Mouse (Mus musculus) liver, embryonic 11.5 days (tissue): ENCODE data around the gene Gm45140. TPM values are rescaled to one million over a fixed set of nuclear protein-coding genes. Genes with fewer than 3 reads are reported as not detected.

ENCODE experiments used
- ATAC-seq: fragments of 200-750 bp; cut with Nextera tagmentation; replicated peaks from 2 replicates; pipeline ENCODE4 v1.8.0; 2017; ENCODE audit warnings: moderate number of reproducible peaks, mild to moderate bottlenecking, moderate TSS enrichment, moderate library complexity; ENCODE audit not compliant: low FRiP score
- DNase-seq: peaks from one replicate; pipeline ENCODE4 v3.0.0-alpha.2; 2017; ENCODE audit warnings: low spot score
- H3K27ac ChIP-seq: fragments of 300-500 bp; sonication (generic); 2 replicates; pipeline ENCODE4 v1.5.1; 2014; ENCODE audit warnings: mild to moderate bottlenecking, low read depth, low read length, control low read depth
- H3K27me3 ChIP-seq: fragments of 300-500 bp; sonication (generic); replicated peaks from 2 replicates; pipeline ENCODE4 v1.6.1; 2014; ENCODE audit warnings: low read length, mixed read lengths; ENCODE audit not compliant: control insufficient read depth, insufficient read depth
- H3K36me3 ChIP-seq: fragments of 300-500 bp; sonication (generic); 2 replicates; pipeline ENCODE4 v1.6.1; 2014; ENCODE audit warnings: mild to moderate bottlenecking, low read length, moderate library complexity, mixed read lengths; ENCODE audit not compliant: control insufficient read depth, insufficient read depth
- H3K4me1 ChIP-seq: fragments of 300-500 bp; sonication (generic); replicated peaks from 2 replicates; pipeline ENCODE4 v1.6.1; 2014; ENCODE audit warnings: low read length, mixed read lengths; ENCODE audit not compliant: control insufficient read depth, insufficient read depth
- H3K4me2 ChIP-seq: fragments of 300-500 bp; sonication (generic); 2 replicates; pipeline ENCODE4 v1.6.1; 2014; ENCODE audit warnings: mild to moderate bottlenecking, control low read depth, moderate library complexity
- H3K4me3 ChIP-seq: fragments of 300-500 bp; sonication (generic); 2 replicates; pipeline ENCODE4 v1.5.1; 2014; ENCODE audit warnings: low read depth, low read length, control low read depth
- H3K9ac ChIP-seq: fragments of 300-500 bp; sonication (generic); 2 replicates; pipeline ENCODE4 v1.6.1; 2014; ENCODE audit warnings: low read depth, low read length, control low read depth
- H3K9me3 ChIP-seq: fragments of 300-500 bp; sonication (generic); 2 replicates; pipeline ENCODE4 v1.6.1; 2016; ENCODE audit warnings: low read length, inconsistent platforms, mixed read lengths; ENCODE audit not compliant: control insufficient read depth
- WGBS: fragments of 180-500 bp; shearing (Covaris S2); extraction: QIAGEN DNeasy Blood & Tissue Kit; methylation state at CpG from one replicate; pipeline ENCODE4 v1.1.7; 2014; 5-methylcytosine and 5-hydroxymethylcytosine counted together
- polyA plus RNA-seq: library from polyadenylated mRNA; unstranded; fragments of >200 nt; fragmentation: Nextera tagmentation; extraction: Ambion mirVana; gene quantifications from 2 replicates; pipeline ENCODE4 v1.2.1, GENCODE M21; 2014

Gm45140 gene
- polyA plus RNA-seq, 1 experiment from 2014 or later, result 7.8 TPM

GRCm38 (mm10) chr6:87838551-87839197, 3.1 kb upstream of the Gm45140 start, which contains the start of gene Isy1:
Gene Isy1 (minus strand): TSS chr6:87838798.
- Histone ChIP-seq H3K9me3 (no peaks in the 10 kb centered on the region), H3K27me3 (no peaks in the 10 kb centered on the region), H3K9ac (peak within 1 kb of the TSS; percentile 87), H3K4me1 (peaks cover 10% of the 10 kb centered on the region), H3K4me3 (peak within 1 kb of the TSS; percentile 78), H3K36me3 (peaks cover 19% of the 10 kb centered on the region), H3K27ac (peak within 1 kb of the TSS; percentile 89), H3K4me2 (peak within 1 kb of the TSS; percentile 67)
- DNase-seq (peak; percentile 94), ATAC-seq (peak; percentile 94)
- WGBS, result 0% methylated on average over 46 of the region's 46 CpGs

GRCm38 (mm10) chr6:87820366-87820765, 15.2 kb downstream of the Gm45140 start:
- ATAC-seq (no peak), DNase-seq (no peak)
- no peaks in the 10 kb centered on the region for H3K9me3 ChIP-seq
- 95% methylated on average over 2 of the region's 2 CpGs for WGBS
- no peaks in the 10 kb centered on the region for H3K27me3 ChIP-seq
- peaks cover 44% of the 10 kb centered on the region for H3K36me3 ChIP-seq
- no peak overlapping the region for H3K27ac ChIP-seq
- H3K4me2 ChIP-seq, result no peak overlapping the region
- H3K9ac ChIP-seq, result no peak overlapping the region
- H3K4me3 ChIP-seq, result no peak overlapping the region
- no peaks in the 10 kb centered on the region for H3K4me1 ChIP-seq

GRCm38 (mm10) chr6:87814486-87814885, 21.1 kb downstream of the Gm45140 start:
- no peaks in the 10 kb centered on the region for H3K9me3 ChIP-seq
- no peak for ATAC-seq
- no peak overlapping the region for H3K27ac ChIP-seq
- no peaks in the 10 kb centered on the region for H3K27me3 ChIP-seq
- 92% methylated on average over 5 of the region's 5 CpGs for whole genome bisulfite sequencing
- peaks cover 29% of the 10 kb centered on the region for H3K36me3 ChIP-seq
- peaks cover 16% of the 10 kb centered on the region for H3K4me1 ChIP-seq
- no peak overlapping the region for H3K4me2 ChIP-seq
- no peak overlapping the region for H3K4me3 ChIP-seq
- no peak for DNase-seq
- no peak overlapping the region for H3K9ac ChIP-seq

GRCm38 (mm10) chr6:87812656-87813055, 22.9 kb downstream of the Gm45140 start:
- DNase-seq, result no peak
- peak overlapping the region; percentile 89; the same call in 1 of the 2 replicates for H3K27ac ChIP-seq
- peaks cover 14% of the 10 kb centered on the region; the same call in 1 of the 2 replicates for H3K36me3 ChIP-seq
- peak overlapping the region; percentile 74 for H3K4me2 ChIP-seq
- no peaks in the 10 kb centered on the region for H3K9me3 ChIP-seq
- peak overlapping the region; percentile 78 for H3K4me3 ChIP-seq
- peak overlapping the region; percentile 82; the same call in 1 of the 2 replicates for H3K9ac ChIP-seq
- H3K4me1 ChIP-seq, result peaks cover 33% of the 10 kb centered on the region
- no peak for ATAC-seq
- H3K27me3 ChIP-seq, result no peaks in the 10 kb centered on the region
- WGBS, result 97% methylated on average over 1 of the region's 1 CpGs

GRCm38 (mm10) chr6:87811675-87812338, 23.8 kb downstream of the Gm45140 start, which contains the start of gene Rab43:
Gene Rab43 (minus strand): TSS chr6:87812164.
- ATAC-seq (peak; percentile 96), DNase-seq (peak; percentile 93)
- peak within 1 kb of the TSS; percentile 74 for H3K4me2 ChIP-seq
- peak within 1 kb of the TSS; percentile 78 for H3K4me3 ChIP-seq
- H3K9ac ChIP-seq, result peak within 1 kb of the TSS; percentile 82
- no peaks in the 10 kb centered on the region for H3K27me3 ChIP-seq
- peaks cover 7% of the 10 kb centered on the region; the same call in 1 of the 2 replicates for H3K36me3 ChIP-seq
- peaks cover 42% of the 10 kb centered on the region for H3K4me1 ChIP-seq
- no peaks in the 10 kb centered on the region for H3K9me3 ChIP-seq
- WGBS, result under 1% methylated on average over 54 of the region's 56 CpGs
- H3K27ac ChIP-seq, result peak within 1 kb of the TSS; percentile 89

- Histone ChIP-seq H3K9me3 (no peaks in the 10 kb centered on the region), H3K9ac (peak overlapping the region; percentile 82), H3K36me3 (peaks cover 7% of the 10 kb centered on the region; the same call in 1 of the 2 replicates), H3K4me2 (peak overlapping the region; percentile 74), H3K4me3 (peak overlapping the region; percentile 78), H3K27ac (peak overlapping the region; percentile 89), H3K27me3 (no peaks in the 10 kb centered on the region), H3K4me1 (peaks cover 43% of the 10 kb centered on the region)
- ATAC-seq, result peak; percentile 9; the same call in 1 of the 2 replicates
- WGBS, result under 1% methylated on average over 76 of the region's 77 CpGs
- peak; percentile 77 for DNase-seq
Measured at GRCm38 (mm10) chr6:87810713-87811669, 24.6 kb downstream of the Gm45140 start.

GRCm38 (mm10) chr6:87810311-87810710, 25.3 kb downstream of the Gm45140 start:
- no peak for DNase-seq
- ATAC-seq, result no peak
- WGBS, result 42% methylated on average over 6 of the region's 6 CpGs
- Histone ChIP-seq H3K27ac (peak overlapping the region; percentile 89), H3K4me2 (peak overlapping the region; percentile 74), H3K4me3 (peak overlapping the region; percentile 78), H3K9me3 (no peaks in the 10 kb centered on the region), H3K9ac (peak overlapping the region; percentile 82), H3K27me3 (no peaks in the 10 kb centered on the region), H3K36me3 (peaks cover 7% of the 10 kb centered on the region; the same call in 1 of the 2 replicates), H3K4me1 (peaks cover 43% of the 10 kb centered on the region)

GRCm38 (mm10) chr6:87809651-87810161, 25.9 kb downstream of the Gm45140 start:
- peak overlapping the region; percentile 89 for H3K27ac ChIP-seq
- peak; percentile 8; the same call in 1 of the 2 replicates for ATAC-seq
- peak overlapping the region; percentile 74 for H3K4me2 ChIP-seq
- DNase-seq, result no peak
- peak overlapping the region; percentile 82 for H3K9ac ChIP-seq
- peak overlapping the region; percentile 78 for H3K4me3 ChIP-seq
- peaks cover 4% of the 10 kb centered on the region; the same call in 1 of the 2 replicates for H3K36me3 ChIP-seq
- H3K4me1 ChIP-seq, result peaks cover 43% of the 10 kb centered on the region
- H3K9me3 ChIP-seq, result no peaks in the 10 kb centered on the region
- no peaks in the 10 kb centered on the region for H3K27me3 ChIP-seq
- WGBS, result 55% methylated on average over 6 of the region's 6 CpGs
